Mouse (Mus musculus): ENCODE data around the gene Adamts18. TPM values are rescaled to one million over a fixed set of nuclear protein-coding genes. Genes with fewer than 3 reads are reported as not detected.

The Adamts18 gene
- polyA plus RNA-seq, 1 experiment = 1.1 TPM

- Histone ChIP-seq H3K36me3 (ENCODE audit: control insufficient read depth, insufficient read depth, low read length) (no peaks in the 10 kb centered on the region), H3K27ac (ENCODE audit: insufficient read depth, low read depth, low read length) (no peak overlapping the region), H3K27me3 (ENCODE audit: control insufficient read depth, insufficient read depth, low read length) (no peaks in the 10 kb centered on the region), H3K4me1 (ENCODE audit: control insufficient read depth, insufficient read depth, insufficient read length, low read length) (no peaks in the 10 kb centered on the region), H3K4me3 (ENCODE audit: low read depth, low read length) (no peak overlapping the region)
- 84% methylated on average over 1 of the region's 1 CpGs for WGBS
- TF ChIP-seq POLR2A (IDR thresholded peaks at IDR 0.05; ENCODE audit: low read depth, low read length) (no peak), CTCF (IDR thresholded peaks at IDR 0.05; ENCODE audit: extremely low read depth, insufficient read length, insufficient replicate concordance, low read depth, low read length) (no peak)
Observed at GRCm38 (mm10) chr8:113676811-113677210, 171.7 kb downstream of the Adamts18 start.

GRCm38 (mm10) chr8:113675281-113675680 is 173.3 kb downstream of the Adamts18 start:
- Histone ChIP-seq H3K27ac (ENCODE audit: insufficient read depth, low read depth, low read length) (no peak overlapping the region), H3K36me3 (ENCODE audit: control insufficient read depth, insufficient read depth, low read length) (no peaks in the 10 kb centered on the region), H3K4me3 (ENCODE audit: low read depth, low read length) (no peak overlapping the region), H3K4me1 (ENCODE audit: control insufficient read depth, insufficient read depth, insufficient read length, low read length) (no peaks in the 10 kb centered on the region), H3K27me3 (ENCODE audit: control insufficient read depth, insufficient read depth, low read length) (no peaks in the 10 kb centered on the region)
- 59% methylated on average over 2 of the region's 2 CpGs for WGBS
- TF ChIP-seq CTCF (IDR thresholded peaks at IDR 0.05; ENCODE audit: extremely low read depth, insufficient read length, insufficient replicate concordance, low read depth, low read length) (no peak), POLR2A (IDR thresholded peaks at IDR 0.05; ENCODE audit: low read depth, low read length) (no peak)

- 66% methylated on average over 3 of the region's 3 CpGs for WGBS
- Histone ChIP-seq H3K4me1 (ENCODE audit: control insufficient read depth, insufficient read depth, insufficient read length, low read length) (no peaks in the 10 kb centered on the region), H3K36me3 (ENCODE audit: control insufficient read depth, insufficient read depth, low read length) (no peaks in the 10 kb centered on the region), H3K27ac (ENCODE audit: insufficient read depth, low read depth, low read length) (no peak overlapping the region), H3K4me3 (ENCODE audit: low read depth, low read length) (no peak overlapping the region), H3K27me3 (ENCODE audit: control insufficient read depth, insufficient read depth, low read length) (no peaks in the 10 kb centered on the region)
- TF ChIP-seq POLR2A (IDR thresholded peaks at IDR 0.05; ENCODE audit: low read depth, low read length) = no peak
- TF ChIP-seq CTCF (IDR thresholded peaks at IDR 0.05; ENCODE audit: extremely low read depth, insufficient read length, insufficient replicate concordance, low read depth, low read length) = no peak
Observed at GRCm38 (mm10) chr8:113674611-113675010, 173.9 kb downstream of the Adamts18 start.

GRCm38 (mm10) chr8:113673300-113673699 is 175.2 kb downstream of the Adamts18 start:
- Histone ChIP-seq H3K27ac (ENCODE audit: insufficient read depth, low read depth, low read length) (no peak overlapping the region), H3K4me3 (ENCODE audit: low read depth, low read length) (no peak overlapping the region), H3K36me3 (ENCODE audit: control insufficient read depth, insufficient read depth, low read length) (no peaks in the 10 kb centered on the region), H3K4me1 (ENCODE audit: control insufficient read depth, insufficient read depth, insufficient read length, low read length) (no peaks in the 10 kb centered on the region), H3K27me3 (ENCODE audit: control insufficient read depth, insufficient read depth, low read length) (no peaks in the 10 kb centered on the region)
- TF ChIP-seq POLR2A (IDR thresholded peaks at IDR 0.05; ENCODE audit: low read depth, low read length) = no peak
- TF ChIP-seq CTCF (IDR thresholded peaks at IDR 0.05; ENCODE audit: extremely low read depth, insufficient read length, insufficient replicate concordance, low read depth, low read length) = no peak
- whole genome bisulfite sequencing = 48% methylated on average over 3 of the region's 3 CpGs

GRCm38 (mm10) chr8:113672599-113673255 is 175.8 kb downstream of the Adamts18 start:
- H3K4me1 ChIP-seq (ENCODE audit: control insufficient read depth, insufficient read depth, insufficient read length, low read length) = no peaks in the 10 kb centered on the region
- 83% methylated on average over 11 of the region's 11 CpGs for WGBS

GRCm38 (mm10) chr8:113669924-113670323 is 178.6 kb downstream of the Adamts18 start:
- H3K4me1 ChIP-seq (ENCODE audit: control insufficient read depth, insufficient read depth, insufficient read length, low read length) = no peaks in the 10 kb centered on the region
- H3K4me3 ChIP-seq (ENCODE audit: low read depth, low read length) = no peak overlapping the region
- H3K27ac ChIP-seq (ENCODE audit: insufficient read depth, low read depth, low read length) = no peak overlapping the region
- 78% methylated on average over 10 of the region's 10 CpGs for WGBS
- TF ChIP-seq POLR2A (IDR thresholded peaks at IDR 0.05; ENCODE audit: low read depth, low read length) = no peak
- H3K36me3 ChIP-seq (ENCODE audit: control insufficient read depth, insufficient read depth, low read length) = no peaks in the 10 kb centered on the region
- H3K27me3 ChIP-seq (ENCODE audit: control insufficient read depth, insufficient read depth, low read length) = no peaks in the 10 kb centered on the region

More at GRCm38 (mm10) chr8:113672599-113673255, 175.8 kb downstream of the Adamts18 start:
- Histone ChIP-seq H3K4me3 (ENCODE audit: low read depth, low read length) (no peak overlapping the region), H3K36me3 (ENCODE audit: control insufficient read depth, insufficient read depth, low read length) (no peaks in the 10 kb centered on the region), H3K27ac (ENCODE audit: insufficient read depth, low read depth, low read length) (no peak overlapping the region), H3K27me3 (ENCODE audit: control insufficient read depth, insufficient read depth, low read length) (no peaks in the 10 kb centered on the region)
- no peak for TF ChIP-seq POLR2A (IDR thresholded peaks at IDR 0.05; ENCODE audit: low read depth, low read length)
- TF ChIP-seq CTCF (IDR thresholded peaks at IDR 0.05; ENCODE audit: extremely low read depth, insufficient read length, insufficient replicate concordance, low read depth, low read length) = no peak

GRCm38 (mm10) chr8:113666714-113667432 is 181.7 kb downstream of the Adamts18 start:
- no peaks in the 10 kb centered on the region for H3K36me3 ChIP-seq (ENCODE audit: control insufficient read depth, insufficient read depth, low read length)
- 77% methylated on average over 16 of the region's 16 CpGs for WGBS
- H3K4me3 ChIP-seq (ENCODE audit: low read depth, low read length) = no peak overlapping the region

More at GRCm38 (mm10) chr8:113666714-113667432, 181.7 kb downstream of the Adamts18 start:
- TF ChIP-seq POLR2A (IDR thresholded peaks at IDR 0.05; ENCODE audit: low read depth, low read length) (no peak), CTCF (IDR thresholded peaks at IDR 0.05; ENCODE audit: extremely low read depth, insufficient read length, insufficient replicate concordance, low read depth, low read length) (no peak)
- Histone ChIP-seq H3K27me3 (ENCODE audit: control insufficient read depth, insufficient read depth, low read length) (no peaks in the 10 kb centered on the region), H3K4me1 (ENCODE audit: control insufficient read depth, insufficient read depth, insufficient read length, low read length) (no peaks in the 10 kb centered on the region), H3K27ac (ENCODE audit: insufficient read depth, low read depth, low read length) (no peak overlapping the region)
